Mouse (Mus musculus) thymus, postnatal 10 days (tissue): ENCODE measurements at regions not wholly inside any gene's neighbourhood (a gene's known extent, or its start where the extent isn't known, plus 50 kb on each side); places are given as distances from the start of the nearest gene placed in this dataset.

Source experiments
- DNase-seq, 2 experiments: peaks; one replicate each; pipeline ENCODE4 v3.0.0; 2021; ENCODE audit warnings: low spot score in 2 of 2

DNA sequence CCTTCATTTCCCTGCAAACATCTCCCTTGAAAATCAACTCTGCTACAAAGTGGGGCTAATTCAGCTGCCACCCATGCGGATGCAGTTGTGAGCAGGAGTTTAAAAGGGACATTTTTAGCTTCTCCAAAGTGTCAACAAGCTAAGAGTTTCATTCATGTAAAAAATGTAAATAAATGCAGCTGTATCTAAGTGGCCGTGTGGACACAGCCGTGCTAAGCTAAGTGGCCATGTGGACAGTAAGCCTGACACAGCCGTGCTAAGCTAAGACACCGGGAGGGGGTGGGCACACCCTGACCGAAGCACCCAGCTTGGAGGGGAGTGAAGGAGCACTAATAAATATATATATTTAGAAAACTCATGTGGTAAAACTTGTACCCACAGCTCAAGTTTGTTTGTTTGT lies 52.6 kb upstream of the Cnih3 start:
- no peak for DNase-seq

DNA sequence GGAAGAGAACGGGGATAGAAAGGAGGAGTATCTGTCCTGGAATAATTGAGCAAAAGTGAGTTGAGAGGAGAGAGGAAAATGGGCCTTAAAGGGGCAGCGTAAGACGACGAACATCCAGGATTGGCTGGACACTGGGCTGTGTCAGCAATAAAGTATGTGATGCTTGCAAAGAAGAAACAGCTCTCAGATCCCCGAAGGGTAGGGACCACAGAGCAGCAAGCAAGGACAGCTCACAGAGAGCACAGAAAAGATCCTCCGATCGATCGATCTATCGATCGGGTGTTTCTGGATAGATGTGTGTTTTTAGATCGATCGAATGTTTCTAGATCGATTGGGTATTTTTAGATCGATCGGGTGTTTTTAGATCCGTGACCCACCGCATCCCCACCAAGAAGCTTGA lies 50.3 kb upstream of the Cnih3 start:
- DNase-seq: no peak
